Mouse (Mus musculus) frontal cortex, postnatal 10 days (tissue): ENCODE results near the gene Bcl2l15.

Experiments
- DNase-seq, 2 experiments: peaks; one replicate each; pipeline ENCODE4 v3.0.0; 2022; ENCODE audit warnings: low spot score in 2 of 2, mixed read lengths in 1 of 2

Bcl2l15 gene

GRCm38 (mm10) chr3:103868008-103868407 lies 35.6 kb downstream of the Bcl2l15 start:
- no peak for DNase-seq

- no peak for DNase-seq
Observed at GRCm38 (mm10) chr3:103872663-103873098, 40.3 kb downstream of the Bcl2l15 start.

GRCm38 (mm10) chr3:103874329-103874728 lies 41.9 kb downstream of the Bcl2l15 start:
- no peak for DNase-seq

- no peak for DNase-seq
Observed at GRCm38 (mm10) chr3:103885946-103886345, 53.5 kb downstream of the Bcl2l15 start.

- DNase-seq: no peak
Observed at GRCm38 (mm10) chr3:103887581-103887980, 55.2 kb downstream of the Bcl2l15 start.

- no peak for DNase-seq
Observed at GRCm38 (mm10) chr3:103893374-103893773, 61.0 kb downstream of the Bcl2l15 start.
